Mouse (Mus musculus) neutrophil, adult 65 days (primary cell): ENCODE results near the gene Slco2a1. TPM values are rescaled to one million over a fixed set of nuclear protein-coding genes. Genes with fewer than 3 reads are reported as not detected.

ENCODE experiments used
- total RNA-seq: library from RNA; stranded (reverse); gene quantifications from 2 replicates; pipeline ENCODE4 v1.2.4, GENCODE M21; 2023

Slco2a1 gene
- total RNA-seq, result not detected in 2 replicates

GRCm38 (mm10) chr9:102988462-102988861 lies at the start of gene Slco2a1:
TSS of gene Slco2a1 (plus strand) at chr9:102988712.

GRCm38 (mm10) chr9:103111621-103112470 lies 123.3 kb downstream of the Slco2a1 start, which contains the start of gene Rab6b:
TSS of gene Rab6b (plus strand) at chr9:103111787.

Other genes starting within 250 kb of the Slco2a1 start
- 0.32 TPM in 1 of 2 replicates, not detected in the other for gene Ryk, start 153.8 kb upstream of the Slco2a1 start, total RNA-seq
- gene Rab6b, start 123.1 kb downstream of the Slco2a1 start, total RNA-seq, result not detected in 2 replicates
- 4.9 and 5.0 TPM in 2 replicates for gene Srprb, start 213.4 kb downstream of the Slco2a1 start, total RNA-seq
- 1.7 and 6.6 TPM in 2 replicates for gene Gm20425, start 241.6 kb downstream of the Slco2a1 start, total RNA-seq
- 61.9 and 67.0 TPM in 2 replicates for gene Trf, start 241.7 kb downstream of the Slco2a1 start, total RNA-seq